Mouse (Mus musculus) c-Kit-positive CD71-positive TER-119-positive erythroid progenitor cells, embryonic 14.5 days (primary cell): Measurements from ENCODE around the gene Atp11a.

ENCODE experiments used
- DNase-seq: peaks from one replicate; pipeline ENCODE4 v3.0.0-alpha.2; 2013; ENCODE audit warnings: low spot score

Gene Atp11a

DNA sequence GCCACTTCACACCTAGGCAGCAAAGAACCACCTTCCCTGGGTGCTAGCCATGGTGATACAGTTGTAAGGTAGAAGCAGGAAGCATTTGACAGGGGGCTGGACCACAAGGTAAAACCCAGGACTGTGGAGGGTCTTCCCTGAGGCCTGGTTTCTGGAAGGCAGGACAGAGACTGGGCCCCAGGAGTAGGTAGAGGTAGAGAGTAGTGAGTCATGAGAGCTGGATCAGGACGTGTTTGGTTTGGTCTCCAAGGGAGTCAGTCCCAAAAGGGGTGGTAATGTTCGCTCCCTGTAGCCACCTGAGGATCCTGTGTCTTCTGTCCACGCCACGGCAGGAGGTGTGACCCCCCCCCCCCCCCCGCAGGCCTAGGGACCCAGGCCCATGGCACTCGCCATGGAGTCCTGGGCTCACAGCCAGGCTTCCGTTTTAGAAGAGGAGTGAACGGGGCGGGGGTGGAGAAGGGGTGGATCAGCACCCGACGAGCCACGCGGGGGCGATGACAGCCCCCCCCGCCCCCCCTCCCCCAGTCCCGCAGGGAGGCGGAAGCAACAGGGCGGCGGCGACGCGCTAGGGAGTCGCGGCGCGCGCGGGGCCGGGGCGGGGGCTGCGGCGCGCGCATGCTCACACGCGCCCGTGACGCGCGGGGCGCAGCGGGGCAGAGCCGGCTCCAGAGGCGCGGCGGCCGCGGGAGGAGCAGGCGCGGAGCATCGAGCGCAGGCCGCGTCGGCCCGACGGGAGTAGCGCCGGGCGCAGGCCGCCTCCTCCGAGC, at the start of gene Atp11a:
TSS of gene Atp11a (plus strand) at position 624 of the 767 bp plus-strand sequence.
- DNase-seq = no peak

- DNase-seq = no peak
Measured at GRCm38 (mm10) chr8:12711623-12712022, 45.2 kb upstream of the Atp11a start.

GRCm38 (mm10) chr8:12715861-12716585, 40.8 kb upstream of the Atp11a start:
- DNase-seq = no peak

- DNase-seq = no peak
Measured at GRCm38 (mm10) chr8:12719091-12719490, 37.7 kb upstream of the Atp11a start.

GRCm38 (mm10) chr8:12728644-12729043, 28.2 kb upstream of the Atp11a start:
- no peak for DNase-seq

DNA sequence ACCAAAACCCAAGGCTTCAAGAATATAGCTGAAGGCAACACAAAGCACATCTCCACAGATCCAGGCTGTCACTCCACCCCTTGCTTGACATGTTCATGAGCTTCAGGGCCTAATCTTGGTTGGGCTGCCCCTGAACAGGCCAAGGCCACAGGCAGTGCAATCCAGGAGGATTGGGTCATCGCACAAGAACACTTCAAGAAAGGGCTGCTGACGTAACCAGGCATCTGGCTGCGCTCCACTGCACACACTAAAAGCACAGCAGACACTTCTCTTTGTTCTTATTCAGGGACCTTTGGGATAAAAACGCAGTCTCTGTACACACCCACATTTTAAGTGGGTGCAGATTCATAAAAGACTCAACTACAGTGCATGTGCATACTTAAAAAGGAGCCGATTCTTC, 26.0 kb upstream of the Atp11a start:
- DNase-seq = no peak

DNA sequence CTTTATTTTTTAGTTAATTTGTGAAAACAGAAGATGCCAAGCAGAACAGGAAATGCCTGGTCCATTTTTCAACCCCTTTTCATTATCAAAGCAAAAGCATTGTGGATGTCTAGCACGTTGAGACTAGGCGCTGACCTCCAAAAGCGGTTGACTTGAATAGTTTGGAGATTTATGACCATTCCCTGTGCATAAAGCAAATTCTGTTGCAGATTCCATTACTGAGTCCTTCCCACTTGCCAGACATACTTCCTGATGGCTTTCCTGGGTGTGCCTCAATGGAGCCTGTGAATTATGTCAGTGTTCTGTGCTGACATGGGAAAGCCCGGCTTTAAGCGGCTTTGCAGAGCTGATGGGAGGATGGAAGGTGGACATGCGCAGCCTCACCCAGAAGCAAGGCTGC, 24.4 kb upstream of the Atp11a start:
- no peak for DNase-seq

DNA sequence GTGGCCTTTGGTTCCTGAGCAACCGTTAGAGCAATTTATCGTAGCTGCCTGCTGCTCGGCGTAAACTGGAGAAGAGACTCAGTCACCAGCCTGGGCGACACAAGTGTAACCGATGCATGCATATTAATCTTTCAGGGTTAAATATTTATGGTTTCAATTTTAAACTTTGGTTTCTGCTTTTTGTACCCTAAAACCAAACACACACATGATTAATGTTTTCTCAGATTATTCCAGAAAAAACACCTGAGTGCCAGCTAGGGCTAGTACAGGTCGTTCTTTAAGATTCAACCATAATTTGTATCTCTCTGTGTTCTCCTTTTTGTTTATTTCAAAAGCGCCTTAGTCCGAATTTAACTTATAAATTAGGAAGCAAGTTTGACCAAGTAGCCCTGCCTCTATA, 17.7 kb upstream of the Atp11a start:
- DNase-seq = no peak

GRCm38 (mm10) chr8:12743390-12743789, 13.4 kb upstream of the Atp11a start:
- DNase-seq = no peak

- no peak for DNase-seq
Measured at GRCm38 (mm10) chr8:12748183-12748582, 8.6 kb upstream of the Atp11a start.

- no peak for DNase-seq
Measured at GRCm38 (mm10) chr8:12749116-12749515, 7.7 kb upstream of the Atp11a start.

- DNase-seq = no peak
Measured at GRCm38 (mm10) chr8:12753054-12753453, 3.8 kb upstream of the Atp11a start.

GRCm38 (mm10) chr8:12754115-12754514, 2.7 kb upstream of the Atp11a start:
- no peak for DNase-seq

- no peak for DNase-seq
Measured at GRCm38 (mm10) chr8:12755312-12755711, 1.5 kb upstream of the Atp11a start.

DNA sequence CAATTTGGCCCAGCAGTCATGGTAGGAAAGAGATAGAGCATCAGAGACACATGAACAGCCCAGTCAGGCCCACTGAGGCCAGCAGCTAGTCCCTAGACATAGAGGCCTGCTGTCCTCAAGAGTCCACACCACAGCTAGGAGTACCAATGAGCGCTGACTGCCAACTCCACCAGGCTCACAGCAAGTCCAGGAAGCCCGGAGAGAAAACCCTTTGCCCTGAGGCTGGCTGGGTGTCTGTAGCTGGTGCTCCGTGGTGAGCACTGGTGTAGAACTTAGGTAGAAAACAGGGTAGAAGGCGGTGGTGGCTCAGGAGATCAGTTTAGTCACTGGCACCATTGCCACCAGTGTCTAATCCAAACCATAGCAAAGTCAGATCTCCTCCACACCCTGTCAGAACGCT, 988 bp upstream of the Atp11a start:
- DNase-seq = no peak

GRCm38 (mm10) chr8:12757231-12757940, 572 bp downstream of the Atp11a start:
- no peak for DNase-seq

DNA sequence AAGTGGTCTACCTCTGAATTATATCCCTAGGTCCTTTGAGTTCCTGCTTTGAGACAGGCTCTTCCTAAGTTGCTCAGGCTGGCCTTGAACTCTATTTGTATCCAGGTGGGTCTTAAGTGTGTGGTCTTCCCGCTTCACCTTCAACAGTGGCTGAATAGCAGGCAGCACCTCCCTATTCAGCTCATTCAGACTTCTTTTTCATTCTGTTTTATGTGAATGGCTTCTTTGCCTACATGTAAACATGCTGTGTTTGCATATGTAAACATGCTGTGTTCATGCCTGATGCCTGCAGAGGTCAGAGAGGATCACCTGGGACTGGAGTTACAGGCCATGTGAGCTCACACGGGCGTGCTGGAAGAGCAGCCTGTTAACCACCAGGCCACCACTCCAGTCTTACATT, 3.1 kb downstream of the Atp11a start:
- no peak for DNase-seq

- no peak for DNase-seq
Measured at GRCm38 (mm10) chr8:12761873-12762272, 5.1 kb downstream of the Atp11a start.

- DNase-seq = no peak
Measured at GRCm38 (mm10) chr8:12763565-12764108, 6.8 kb downstream of the Atp11a start.

GRCm38 (mm10) chr8:12764971-12765370, 8.2 kb downstream of the Atp11a start:
- DNase-seq = no peak

DNA sequence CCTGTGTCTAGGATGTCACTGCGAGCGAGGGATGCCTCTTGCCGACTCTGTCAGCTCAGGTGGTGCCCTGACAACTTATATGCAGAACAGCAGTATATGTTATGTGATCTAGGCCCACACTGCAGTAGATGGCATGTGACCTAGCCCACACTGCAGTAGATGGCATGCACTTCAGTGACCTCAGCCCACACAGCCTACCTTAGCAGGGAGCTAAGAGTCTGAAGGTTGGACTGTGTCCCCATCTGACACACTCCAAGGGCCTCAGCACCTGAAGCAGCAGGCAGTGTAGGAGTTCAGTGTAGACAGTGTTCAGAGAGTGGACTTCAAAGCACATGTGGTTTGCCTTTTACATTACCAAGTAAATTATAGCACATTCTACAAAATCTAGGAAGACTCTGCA, 10.4 kb downstream of the Atp11a start:
- no peak for DNase-seq

- DNase-seq = no peak
Measured at GRCm38 (mm10) chr8:12768747-12769146, 11.9 kb downstream of the Atp11a start.

- no peak for DNase-seq
Measured at GRCm38 (mm10) chr8:12769296-12769695, 12.5 kb downstream of the Atp11a start.
